Mouse (Mus musculus): ENCODE data around the gene Cfap99.

GRCm38 (mm10) chr5:34372141-34372540 lies 83.7 kb downstream of the Cfap99 start:
- TF ChIP-seq CTCF (IDR thresholded peaks at IDR 0.05; ENCODE audit: low read depth, low read length): no peak
- TF ChIP-seq EP300 (IDR thresholded peaks at IDR 0.05; ENCODE audit: insufficient read depth, low read depth, low read length): no peak
- TF ChIP-seq POLR2A (IDR thresholded peaks at IDR 0.05; ENCODE audit: insufficient read depth, low read length): no peak
